Mouse (Mus musculus) forebrain, embryonic 11.5 days (tissue): ENCODE measurements around the gene Ctbp2. TPM values are rescaled to one million over a fixed set of nuclear protein-coding genes. Genes with fewer than 3 reads are reported as not detected.

Experiments
- ATAC-seq: fragments of 200-750 bp; cut with Nextera tagmentation; replicated peaks from 2 replicates; pipeline ENCODE4 v1.8.0; 2017; ENCODE audit warnings: moderate TSS enrichment; ENCODE audit not compliant: low FRiP score
- DNase-seq: peaks from one replicate; pipeline ENCODE4 v3.0.0-alpha.2; 2017; ENCODE audit warnings: low spot score
- H3K27ac ChIP-seq: fragments of 300-500 bp; sonication (generic); 2 replicates; pipeline ENCODE4 v1.5.1; 2014; ENCODE audit warnings: low read depth, low read length
- H3K27me3 ChIP-seq: fragments of 300-500 bp; sonication (generic); 2 replicates; pipeline ENCODE4 v1.6.1; 2014; ENCODE audit warnings: mild to moderate bottlenecking, low read length, mixed read lengths; ENCODE audit not compliant: control insufficient read depth, insufficient read depth
- H3K36me3 ChIP-seq: fragments of 300-500 bp; sonication (generic); 2 replicates; pipeline ENCODE4 v1.6.1; 2014; ENCODE audit warnings: mild to moderate bottlenecking, low read length, moderate library complexity, mixed read lengths; ENCODE audit not compliant: control insufficient read depth, insufficient read depth
- H3K4me1 ChIP-seq: fragments of 300-500 bp; sonication (generic); replicated peaks from 2 replicates; pipeline ENCODE4 v1.6.1; 2014; ENCODE audit warnings: low read length, mixed read lengths; ENCODE audit not compliant: control insufficient read depth, insufficient read depth
- H3K4me2 ChIP-seq: fragments of 300-500 bp; sonication (generic); 2 replicates; pipeline ENCODE4 v1.6.1; 2014; ENCODE audit warnings: low read depth, mild to moderate bottlenecking, low read length, moderate library complexity, mixed read lengths; ENCODE audit not compliant: severe bottlenecking
- H3K4me3 ChIP-seq: fragments of 300-500 bp; sonication (generic); 2 replicates; pipeline ENCODE4 v1.5.1; 2014; ENCODE audit warnings: low read depth, low read length
- H3K9ac ChIP-seq: fragments of 300-500 bp; sonication (generic); 2 replicates; pipeline ENCODE4 v1.6.1; 2014; ENCODE audit warnings: low read length
- H3K9me3 ChIP-seq: fragments of 300-500 bp; sonication (generic); 2 replicates; pipeline ENCODE4 v1.6.1; 2016; ENCODE audit warnings: low read length, mixed read lengths; ENCODE audit not compliant: control insufficient read depth
- WGBS: fragments of 180-500 bp; shearing (Covaris S2); extraction: QIAGEN DNeasy Blood & Tissue Kit; methylation state at CpG from one replicate; pipeline ENCODE4 v1.1.7; 2014; 5-methylcytosine and 5-hydroxymethylcytosine counted together
- polyA plus RNA-seq: library from polyadenylated mRNA; unstranded; fragments of >200 nt; fragmentation: Nextera tagmentation; extraction: Ambion mirVana; gene quantifications from 2 replicates; pipeline ENCODE4 v1.2.1, GENCODE M21; 2014

Gene Ctbp2
- polyA plus RNA-seq, 1 experiment from 2014 or later = 137 TPM

DNA sequence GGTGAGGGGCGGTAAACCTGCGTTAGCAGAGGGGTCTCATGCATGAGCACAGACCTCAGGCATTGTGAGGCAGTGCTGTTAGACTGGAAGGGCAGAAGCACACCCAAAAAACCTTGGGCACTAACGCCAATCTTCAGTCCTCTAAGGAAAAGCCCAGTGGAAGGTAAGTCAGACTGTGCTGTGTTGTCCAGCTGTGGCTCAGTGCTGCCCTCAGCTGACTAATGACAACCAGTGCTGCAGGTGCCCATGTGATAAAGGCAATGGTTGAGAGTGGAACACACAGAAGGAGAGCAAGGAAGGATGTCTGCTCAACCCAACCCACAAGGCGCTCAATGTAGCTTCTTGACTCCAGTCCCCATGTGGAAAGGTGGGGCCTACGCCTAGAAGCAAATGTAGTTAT is 127.8 kb downstream of the Ctbp2 start:
- no peak overlapping the region for H3K9ac ChIP-seq
- H3K27ac ChIP-seq = no peak overlapping the region
- H3K9me3 ChIP-seq = no peaks in the 10 kb centered on the region
- ATAC-seq (no peak), DNase-seq (peak; percentile 45)
- H3K4me3 ChIP-seq = no peak overlapping the region
- H3K4me1 ChIP-seq = no peaks in the 10 kb centered on the region
- no peak overlapping the region for H3K4me2 ChIP-seq
- no peaks in the 10 kb centered on the region; the same call in 1 of the 2 replicates for H3K36me3 ChIP-seq
- no peaks in the 10 kb centered on the region for H3K27me3 ChIP-seq
- WGBS = 92% methylated on average over 5 of the region's 5 CpGs

DNA sequence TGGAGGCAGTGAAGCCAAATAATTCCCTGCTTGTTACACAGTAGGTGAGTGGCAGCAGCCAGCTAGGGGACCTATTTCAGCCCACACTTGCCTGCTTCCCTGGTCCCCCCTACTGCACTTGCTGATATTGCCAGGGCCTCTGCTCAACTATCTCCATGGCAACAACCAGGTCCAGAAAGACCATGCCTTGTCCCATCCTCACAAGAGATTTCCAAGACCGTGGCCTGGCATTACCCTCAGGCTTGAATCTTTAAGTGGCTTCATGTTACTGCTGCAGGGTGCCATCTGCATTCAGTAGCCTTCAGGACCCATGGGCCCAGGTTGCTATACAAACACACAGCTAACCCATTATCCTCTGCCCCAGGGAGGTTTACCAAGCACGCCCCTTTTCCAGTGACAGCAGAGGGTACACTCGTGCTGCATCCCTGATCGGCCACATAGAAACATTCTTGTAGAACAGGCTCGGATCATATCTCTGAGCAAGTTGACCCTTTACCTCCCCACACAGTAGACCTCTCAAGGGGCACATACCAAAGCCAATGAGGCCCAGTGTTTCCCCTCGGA is 129.4 kb downstream of the Ctbp2 start:
- Histone ChIP-seq H3K4me2 (no peak overlapping the region), H3K27ac (no peak overlapping the region), H3K9me3 (no peaks in the 10 kb centered on the region), H3K36me3 (peaks cover 8% of the 10 kb centered on the region; the same call in 1 of the 2 replicates), H3K4me3 (no peak overlapping the region), H3K9ac (no peak overlapping the region), H3K4me1 (no peaks in the 10 kb centered on the region), H3K27me3 (no peaks in the 10 kb centered on the region)
- WGBS = 85% methylated on average over 6 of the region's 6 CpGs
- DNase-seq (peak; percentile 49), ATAC-seq (no peak)

DNA sequence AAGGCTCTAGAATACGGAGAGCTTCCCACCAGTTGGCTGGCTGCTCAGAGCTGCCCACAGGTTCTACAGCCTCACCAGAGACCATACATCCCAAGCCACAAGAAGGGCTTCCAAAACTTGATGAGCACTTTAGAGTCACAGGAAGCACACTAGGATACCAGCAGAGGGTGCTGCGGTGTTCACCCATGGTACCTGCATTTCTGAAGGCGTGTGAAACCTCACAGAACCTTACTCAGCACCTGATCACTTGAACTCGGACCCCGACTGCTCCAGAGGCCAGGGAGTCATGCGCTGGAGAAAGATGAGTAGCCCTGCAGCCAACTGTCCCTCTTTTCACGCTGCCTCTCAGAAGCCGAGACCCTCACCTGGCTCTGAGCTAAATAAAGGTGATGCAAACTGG is 130.0 kb downstream of the Ctbp2 start:
- no peaks in the 10 kb centered on the region for H3K4me1 ChIP-seq
- H3K4me2 ChIP-seq = no peak overlapping the region
- DNase-seq = peak; percentile 45
- no peak overlapping the region for H3K4me3 ChIP-seq
- H3K9me3 ChIP-seq = no peaks in the 10 kb centered on the region
- peaks cover 10% of the 10 kb centered on the region; the same call in 1 of the 2 replicates for H3K36me3 ChIP-seq
- WGBS = 93% methylated on average over 8 of the region's 8 CpGs
- H3K27me3 ChIP-seq = no peaks in the 10 kb centered on the region
- no peak for ATAC-seq
- no peak overlapping the region for H3K9ac ChIP-seq
- H3K27ac ChIP-seq = no peak overlapping the region

DNA sequence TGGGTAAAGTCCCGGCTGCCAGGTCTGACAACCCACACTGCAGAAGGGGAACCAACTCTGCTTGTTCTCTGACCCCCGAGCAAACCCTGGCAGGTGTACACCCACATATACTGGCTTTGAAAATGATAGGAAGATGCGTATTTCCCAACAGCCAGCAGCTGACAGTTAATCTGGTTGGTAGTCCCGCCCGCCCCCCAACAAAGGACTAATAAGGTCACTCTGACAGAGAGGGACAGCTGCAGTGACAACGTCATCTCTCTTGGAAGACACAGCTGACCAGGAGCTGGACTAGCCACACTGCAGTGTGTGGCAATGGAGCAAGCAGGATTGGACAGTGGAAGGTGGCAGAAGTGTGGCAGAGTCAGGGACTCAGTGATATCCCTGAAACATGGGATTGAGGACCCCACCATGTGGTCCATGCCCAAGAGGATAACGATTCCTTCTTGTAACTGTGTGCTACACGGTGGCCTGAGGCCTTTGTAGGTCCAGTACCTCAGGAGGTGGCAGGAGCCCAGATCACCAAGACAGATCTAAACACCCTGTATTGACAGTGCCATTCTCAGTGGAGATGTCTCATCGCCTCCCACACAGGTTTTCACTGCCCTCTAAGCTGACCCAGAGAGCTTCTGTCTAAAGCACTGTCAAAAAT is 131.1 kb downstream of the Ctbp2 start:
- Histone ChIP-seq H3K9me3 (no peaks in the 10 kb centered on the region), H3K4me1 (no peaks in the 10 kb centered on the region), H3K27me3 (no peaks in the 10 kb centered on the region), H3K9ac (no peak overlapping the region), H3K4me2 (no peak overlapping the region), H3K36me3 (peaks cover 13% of the 10 kb centered on the region; the same call in 1 of the 2 replicates), H3K4me3 (no peak overlapping the region), H3K27ac (no peak overlapping the region)
- 88% methylated on average over 9 of the region's 9 CpGs for WGBS
- peak; percentile 42 for DNase-seq
- no peak for ATAC-seq

DNA sequence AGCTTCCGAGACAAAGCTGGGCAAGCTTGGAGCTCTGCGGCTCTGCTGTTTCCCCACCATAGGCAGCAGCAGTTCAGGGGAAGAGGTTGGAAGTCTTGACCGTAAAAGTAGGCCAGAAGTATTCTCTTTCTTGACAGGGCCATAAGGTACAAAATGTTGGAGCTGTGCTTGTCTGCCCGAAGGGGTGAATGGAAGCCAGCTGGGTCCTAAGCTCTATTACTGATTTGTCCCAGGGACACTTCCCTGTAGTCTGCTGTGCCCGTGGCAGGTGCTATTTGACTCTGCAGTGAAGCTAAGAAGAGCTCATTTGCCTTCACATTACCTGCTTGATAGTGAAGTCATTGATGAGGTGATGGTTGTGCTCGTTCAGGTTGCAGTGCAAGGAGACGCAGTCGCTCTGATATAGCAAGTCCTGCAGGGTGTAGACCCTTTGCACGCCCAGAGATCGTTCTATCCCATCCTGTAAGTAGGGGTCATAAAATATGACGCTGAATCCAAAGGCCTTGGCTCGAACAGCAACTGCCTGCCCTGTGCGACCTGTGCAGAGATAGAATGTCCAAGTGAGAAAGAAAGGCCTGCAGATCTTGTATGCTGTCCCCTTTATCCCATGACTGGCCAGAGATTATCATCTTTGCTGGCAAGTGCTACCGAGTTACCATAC is 132.8 kb downstream of the Ctbp2 start:
- WGBS = 94% methylated on average over 14 of the region's 14 CpGs
- Histone ChIP-seq H3K4me1 (no peaks in the 10 kb centered on the region), H3K9ac (no peak overlapping the region), H3K36me3 (peaks cover 13% of the 10 kb centered on the region; the same call in 1 of the 2 replicates), H3K4me3 (no peak overlapping the region), H3K4me2 (no peak overlapping the region), H3K27ac (no peak overlapping the region), H3K9me3 (no peaks in the 10 kb centered on the region), H3K27me3 (no peaks in the 10 kb centered on the region)
- ATAC-seq (no peak), DNase-seq (no peak)

DNA sequence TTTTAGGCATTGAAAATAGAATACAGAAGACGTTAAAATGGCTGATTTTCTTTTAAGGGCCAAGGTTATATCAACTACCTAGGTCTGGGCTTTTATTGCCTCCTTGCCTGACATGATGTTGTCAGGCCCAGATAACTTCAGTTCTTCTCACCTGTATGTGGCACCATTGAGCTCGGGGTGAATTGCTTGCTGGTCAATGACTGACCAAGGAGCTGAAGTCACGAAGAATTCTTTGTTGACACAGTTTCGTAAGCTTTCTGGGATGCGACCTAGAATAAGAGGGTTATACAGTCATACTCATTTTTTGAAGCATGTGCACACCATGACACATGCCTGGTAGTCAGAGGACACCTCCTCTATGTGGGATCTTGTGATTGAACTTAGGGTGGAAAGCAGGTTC is 134.3 kb downstream of the Ctbp2 start:
- peaks cover 13% of the 10 kb centered on the region; the same call in 1 of the 2 replicates for H3K36me3 ChIP-seq
- H3K9me3 ChIP-seq = no peaks in the 10 kb centered on the region
- 91% methylated on average over 5 of the region's 5 CpGs for WGBS
- H3K4me2 ChIP-seq = no peak overlapping the region
- no peak for DNase-seq
- no peak overlapping the region for H3K4me3 ChIP-seq
- ATAC-seq = no peak
- no peaks in the 10 kb centered on the region for H3K4me1 ChIP-seq
- H3K9ac ChIP-seq = no peak overlapping the region
- no peak overlapping the region for H3K27ac ChIP-seq
- H3K27me3 ChIP-seq = no peaks in the 10 kb centered on the region

DNA sequence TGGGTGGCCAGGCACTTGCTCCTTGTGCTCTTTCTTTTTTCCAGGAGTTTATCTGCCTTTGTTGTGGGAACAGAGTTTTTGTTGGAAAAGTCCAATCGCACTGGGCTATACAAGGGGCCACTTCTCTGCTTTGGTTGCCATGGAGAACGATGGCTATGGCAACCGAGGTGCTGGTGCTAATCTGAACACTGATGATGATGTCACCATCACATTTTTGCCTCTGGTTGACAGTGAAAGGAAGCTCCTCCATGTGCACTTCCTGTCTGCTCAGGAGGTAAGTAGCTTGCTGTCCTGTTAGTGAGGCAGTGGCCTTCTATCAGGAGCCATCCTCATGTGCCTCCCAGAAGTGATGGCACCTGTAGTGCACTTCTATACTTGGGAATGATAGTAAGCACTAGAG is 141.5 kb downstream of the Ctbp2 start:
- DNase-seq = no peak
- Histone ChIP-seq H3K9me3 (no peaks in the 10 kb centered on the region), H3K9ac (no peak overlapping the region), H3K4me3 (no peak overlapping the region), H3K27me3 (no peaks in the 10 kb centered on the region), H3K27ac (no peak overlapping the region), H3K4me1 (no peaks in the 10 kb centered on the region), H3K36me3 (no peaks in the 10 kb centered on the region), H3K4me2 (no peak overlapping the region)
- 42% methylated on average over 3 of the region's 3 CpGs for WGBS
- 0 out of 2 replicates have a peak, but pooled peaks have one; percentile 53 for ATAC-seq

DNA sequence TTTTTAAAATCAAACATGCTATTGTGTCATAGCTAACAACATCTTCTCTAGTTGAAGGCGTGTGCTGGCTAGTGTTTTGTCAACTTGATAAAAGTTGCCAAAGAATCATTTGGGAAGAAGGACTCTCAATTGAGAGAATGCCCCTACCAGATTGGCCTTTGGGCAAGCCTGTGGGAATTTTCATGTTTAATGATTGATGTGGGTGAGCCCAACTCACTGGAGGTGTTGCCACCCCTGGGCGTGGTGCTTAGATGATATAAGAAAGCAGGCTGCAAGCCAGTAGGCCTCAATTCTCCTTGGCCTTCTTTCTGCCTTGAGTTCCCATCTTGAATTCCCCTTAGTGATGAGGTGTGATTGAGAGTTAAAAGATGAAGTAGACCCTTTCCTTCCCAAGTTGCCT is 146.2 kb downstream of the Ctbp2 start:
- Histone ChIP-seq H3K4me2 (no peak overlapping the region), H3K4me3 (no peak overlapping the region), H3K27me3 (no peaks in the 10 kb centered on the region), H3K36me3 (no peaks in the 10 kb centered on the region), H3K9me3 (no peaks in the 10 kb centered on the region), H3K9ac (no peak overlapping the region), H3K27ac (no peak overlapping the region), H3K4me1 (no peaks in the 10 kb centered on the region)
- no peak for ATAC-seq
- WGBS = 94% methylated on average over 2 of the region's 2 CpGs
- no peak for DNase-seq
